Mouse (Mus musculus) liver, adult 2 months (tissue): Measurements from ENCODE around the gene Zfp972. TPM values are rescaled to one million over a fixed set of nuclear protein-coding genes. Genes with fewer than 3 reads are reported as not detected.

Experiments
- polyA plus RNA-seq: library from polyadenylated mRNA; depleted of rRNA; stranded (reverse); fragments of >200 nt; gene quantifications from 2 replicates; pipeline ENCODE4 v1.2.3, GENCODE M21; 2012; rRNA removed
- total RNA-seq: library from RNA; depleted of rRNA; stranded (reverse); fragments of >200 nt; gene quantifications from 2 replicates; pipeline ENCODE4 v1.2.3, GENCODE M21; 2014; rRNA removed

Gene Zfp972
- total and polyA plus RNA-seq, 2 experiments: 0.24 to 5.3 TPM

Other genes with a start within 250 kb of the Zfp972 start
- 1.5 and 2.8 TPM in 2 replicates for gene Gm14322, start 166.3 kb downstream of the Zfp972 start, total RNA-seq
- 0.26 TPM in 1 of 2 replicates, not detected in the other for gene Gm14322, start 166.3 kb downstream of the Zfp972 start, polyA plus RNA-seq
- 23.4 and 34.7 TPM in 2 replicates for gene Gm14325, start 85.3 kb downstream of the Zfp972 start, total RNA-seq
- gene Gm14325, start 85.3 kb downstream of the Zfp972 start, polyA plus RNA-seq: 4.0 and 5.1 TPM in 2 replicates
- gene Gm14327, start 28.5 kb downstream of the Zfp972 start, total RNA-seq: 5.9 and 7.7 TPM in 2 replicates
- gene Gm14327, start 28.5 kb downstream of the Zfp972 start, polyA plus RNA-seq: 1.3 and 1.8 TPM in 2 replicates
- 8.9 and 12.6 TPM in 2 replicates for gene Gm14326, start 31.7 kb upstream of the Zfp972 start, total RNA-seq
- 0.80 and 0.97 TPM in 2 replicates for gene Gm14326, start 31.7 kb upstream of the Zfp972 start, polyA plus RNA-seq
- gene Zfp971, start 97.7 kb upstream of the Zfp972 start, total RNA-seq: 15.2 and 20.0 TPM in 2 replicates
- gene Zfp971, start 97.7 kb upstream of the Zfp972 start, polyA plus RNA-seq: 1.1 TPM in 2 replicates
- gene Zfp931, start 152.9 kb upstream of the Zfp972 start, total RNA-seq: 11.8 and 15.0 TPM in 2 replicates
- 1.3 TPM in 2 replicates for gene Zfp931, start 152.9 kb upstream of the Zfp972 start, polyA plus RNA-seq
- gene Phactr3, start 193.4 kb upstream of the Zfp972 start, total RNA-seq: not detected in 2 replicates
- gene Phactr3, start 193.4 kb upstream of the Zfp972 start, polyA plus RNA-seq: not detected in 2 replicates